Comparison of ENCODE assay signal across 24 mouse cellular contexts in the genomic region with DNA sequence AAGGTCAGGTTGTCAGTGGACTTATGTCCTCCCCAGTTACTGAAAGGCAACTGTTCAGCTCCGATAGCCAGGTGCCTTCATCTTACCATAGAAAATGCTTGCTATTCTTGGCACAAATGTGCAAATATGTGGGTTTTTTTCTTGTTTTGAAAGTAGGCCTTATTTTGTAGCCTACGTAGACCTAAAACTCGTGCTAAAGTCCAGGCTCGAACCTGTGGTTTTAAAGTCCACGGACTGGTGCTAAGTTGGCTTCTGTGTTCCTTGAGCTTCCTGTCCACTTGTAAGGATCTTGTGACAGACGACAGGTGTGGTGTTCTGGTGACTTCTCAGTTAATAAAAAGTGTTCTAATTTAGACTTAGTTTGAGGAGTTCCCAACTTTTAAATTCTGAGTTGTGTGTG. TPM values are rescaled to one million over a fixed set of nuclear protein-coding genes. Genes with fewer than 3 reads are reported as not detected.
A peak's percentile ranks its signal among the peaks of the same experiment; 100 is the strongest.
DNase-seq lines count a peak whose midpoint lies in the region; ATAC-seq lines count a peak whose summit lies in the region.
"Had no signal": no experiment of that assay in that cellular context is flagged by ENCODE, and none has a peak within 500 bp of the region (broad histone marks: within the 10 kb centered on the region; RNA-seq: fewer than 3 reads in every experiment).

No protein-coding gene starts in this region.

- no peaks in the 10 kb centered on the region for H3K27me3 ChIP-seq in heart, embryonic 12.5 days (replicated peaks)
- H3K27me3 ChIP-seq in kidney, embryonic 15.5 days, result no peaks in the 10 kb centered on the region
- H3K27me3 ChIP-seq: forebrain, embryonic 15.5 days; heart, embryonic 15.5 days; hindbrain, embryonic 13.5 days; Patski had no signal

- no peaks in the 10 kb centered on the region for H3K9me3 ChIP-seq in heart, embryonic 12.5 days (replicated peaks)
- H3K9me3 ChIP-seq in kidney, embryonic 15.5 days (replicated peaks), result no peaks in the 10 kb centered on the region
- H3K9me3 ChIP-seq: forebrain, embryonic 15.5 days; heart, embryonic 15.5 days; hindbrain, embryonic 10.5 days; hindbrain, embryonic 13.5 days had no signal

- 67% methylated on average over 6 of the region's 6 CpGs for WGBS in heart, embryonic 12.5 days
- WGBS in kidney, embryonic 15.5 days, result 62% methylated on average over 6 of the region's 6 CpGs

- peaks cover 55% of the 10 kb centered on the region for H3K4me1 ChIP-seq in heart, embryonic 12.5 days (replicated peaks)
- peaks cover 29% of the 10 kb centered on the region for H3K4me1 ChIP-seq in kidney, embryonic 15.5 days

- peak; percentile 25 for DNase-seq in heart, adult 11 months
- DNase-seq in kidney, adult 8-10 months, result peak; percentile 60 to 76
- DNase-seq in kidney, postnatal 36 days, result peak; percentile 59 to 71
- no peak for DNase-seq in kidney, postnatal 14 days
- DNase-seq in A20 (ENCODE audit: low read depth, low spot score), result peak; percentile 44
- DNase-seq in gastrocnemius, postnatal 36 days, result no peak
- DNase-seq: adrenal gland, postnatal 10 days; adrenal gland, postnatal 36 days; cerebellum, adult 18-20 months; cerebellum, adult 9-10 months; cerebellum, postnatal 14 days; gastrocnemius, postnatal 25 days; heart, postnatal 10 days; heart, postnatal 36 days had no signal

- H3K9ac ChIP-seq in heart, embryonic 12.5 days, result no peak overlapping the region
- H3K9ac ChIP-seq in kidney, embryonic 15.5 days, result no peak overlapping the region
- H3K9ac ChIP-seq: forebrain, embryonic 15.5 days; heart, embryonic 15.5 days; hindbrain, embryonic 13.5 days had no signal

- H3K27ac ChIP-seq in heart, embryonic 12.5 days (ENCODE audit: poor library complexity, severe bottlenecking), result no peak overlapping the region
- H3K27ac ChIP-seq in kidney, embryonic 15.5 days, result no peak overlapping the region
- H3K27ac ChIP-seq: forebrain, embryonic 15.5 days; heart, embryonic 15.5 days; hindbrain, embryonic 10.5 days; hindbrain, embryonic 13.5 days had no signal

- no peaks in the 10 kb centered on the region for H3K36me3 ChIP-seq in heart, embryonic 12.5 days
- H3K36me3 ChIP-seq in kidney, embryonic 15.5 days, result no peaks in the 10 kb centered on the region; the same call in 1 of the 2 replicates
- H3K36me3 ChIP-seq: forebrain, embryonic 15.5 days; heart, embryonic 15.5 days; hindbrain, embryonic 10.5 days; hindbrain, embryonic 13.5 days had no signal

- intact Hi-C loops in gastrocnemius, postnatal 36 days (cut with DNase I), result no loop called here

- no peak for ATAC-seq in heart, embryonic 12.5 days (ENCODE audit: insufficient number of reproducible peaks, low FRiP score)
- ATAC-seq in kidney, embryonic 15.5 days (replicated peaks; ENCODE audit: low FRiP score), result no peak
- ATAC-seq: CD4-positive, CD25-positive, alpha-beta regulatory T cell, adult 4 months; forebrain, embryonic 15.5 days; hindbrain, embryonic 16.5 days; Patski had no signal

- H3K4me3 ChIP-seq in heart, embryonic 12.5 days, result no peak overlapping the region
- no peak overlapping the region for H3K4me3 ChIP-seq in kidney, embryonic 15.5 days (replicated peaks)
- H3K4me3 ChIP-seq: forebrain, embryonic 15.5 days; heart, embryonic 15.5 days; hindbrain, embryonic 10.5 days; hindbrain, embryonic 13.5 days had no signal

- H3K4me2 ChIP-seq in heart, embryonic 12.5 days, result no peak overlapping the region
- H3K4me2 ChIP-seq in kidney, embryonic 15.5 days, result no peak overlapping the region
- H3K4me2 ChIP-seq: forebrain, embryonic 15.5 days; heart, embryonic 11.5 days; heart, embryonic 15.5 days; hindbrain, embryonic 13.5 days had no signal

RNA-seq across cellular contexts. Expression of a gene that starts 15.2 kb away (rescaled TPM):
- polyA plus RNA-seq in heart, embryonic 12.5 days (2016; fragmentation: Nextera tagmentation; extraction: Ambion mirVana), result 22.0 and 22.7 TPM in 2 replicates
- 18.6 and 19.4 TPM in 2 replicates for polyA plus RNA-seq in kidney, embryonic 15.5 days (2015; fragmentation: Nextera tagmentation; extraction: Ambion mirVana)
- 10 to 100 TPM; 11.8 to 14.8 TPM for total RNA-seq in gastrocnemius, postnatal 36 days (2021)

RNA-seq across cellular contexts. Expression of a gene that starts 42.7 kb away (rescaled TPM):
- polyA plus RNA-seq in heart, embryonic 12.5 days (2016; fragmentation: Nextera tagmentation; extraction: Ambion mirVana), result 24.6 and 25.2 TPM in 2 replicates
- 25.3 and 26.0 TPM in 2 replicates for polyA plus RNA-seq in kidney, embryonic 15.5 days (2015; fragmentation: Nextera tagmentation; extraction: Ambion mirVana)
- total RNA-seq in gastrocnemius, postnatal 36 days (2021), result 1 to 10 TPM; 7.6 to 8.4 TPM

Comparison
In these comparisons a context has a peak if more than half of its experiments do, and no peak if none do; other contexts are left out.
1. DNase-seq: peak in heart, adult 11 months (single experiment), kidney, adult 8-10 months (2 of 2), kidney, postnatal 36 days (2 of 2) and A20 (single experiment); none in kidney, postnatal 14 days (single experiment) and gastrocnemius, postnatal 36 days (0 of 2).